Mouse (Mus musculus): Measurements from ENCODE around the gene Shc1. TPM values are rescaled to one million over a fixed set of nuclear protein-coding genes. Genes with fewer than 3 reads are reported as not detected.

Shc1 gene
- total and polyA plus RNA-seq, 3 experiments = 49.2 to 79.8 TPM; not detected in 1

DNA sequence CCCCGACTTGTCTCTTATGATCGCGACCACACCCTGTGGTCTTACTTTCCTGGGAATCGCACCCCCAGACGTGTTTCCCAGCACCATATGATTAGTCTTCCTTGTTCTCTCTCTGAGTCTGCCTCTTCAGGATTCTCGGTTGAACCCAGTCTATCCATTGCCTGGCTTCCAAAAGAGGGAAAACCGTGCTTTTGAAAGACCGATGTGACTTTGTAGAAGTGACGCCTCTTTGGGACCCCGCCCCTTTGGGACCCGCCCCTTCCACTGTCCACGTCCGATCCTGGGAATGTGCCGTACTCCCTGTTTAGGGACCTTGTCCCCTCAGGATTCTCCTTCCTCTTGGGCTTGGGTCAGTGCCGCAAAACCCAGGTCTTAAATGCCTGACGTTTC lies 613 bp downstream of the Shc1 start (continued):
- TF ChIP-seq SMC3 (IDR thresholded peaks at IDR 0.05; ENCODE audit: low read depth, low read length) (no peak), SIN3A (IDR thresholded peaks at IDR 0.05; ENCODE audit: low read length) (peak; percentile 81; the same call in 1 of the 2 replicates), POLR2AphosphoS5 (IDR thresholded peaks at IDR 0.05; ENCODE audit: borderline replicate concordance, low read depth, low read length) (no peak), TCF12 (IDR thresholded peaks at IDR 0.05; ENCODE audit: low read depth, low read length) (no peak), ZC3H11A (IDR thresholded peaks at IDR 0.05; ENCODE audit: low read depth, low read length) (no peak), EP300 (IDR thresholded peaks at IDR 0.05; ENCODE audit: low read depth in 1 of 2, low read length in 2 of 2) (no peak), USF1 (IDR thresholded peaks at IDR 0.05; ENCODE audit: low read depth, low read length) (no peak), RAD21 (IDR thresholded peaks at IDR 0.05; ENCODE audit: low read depth, low read length) (no peak), POLR2AphosphoS2 (IDR thresholded peaks at IDR 0.05; ENCODE audit: low read length) (no peak), MXI1 (IDR thresholded peaks at IDR 0.05; ENCODE audit: low read depth, low read length) (peak; percentile 51; the same call in 1 of the 2 replicates), GATA1 (IDR thresholded peaks at IDR 0.05; ENCODE audit: low read depth, low read length) (no peak)

DNA sequence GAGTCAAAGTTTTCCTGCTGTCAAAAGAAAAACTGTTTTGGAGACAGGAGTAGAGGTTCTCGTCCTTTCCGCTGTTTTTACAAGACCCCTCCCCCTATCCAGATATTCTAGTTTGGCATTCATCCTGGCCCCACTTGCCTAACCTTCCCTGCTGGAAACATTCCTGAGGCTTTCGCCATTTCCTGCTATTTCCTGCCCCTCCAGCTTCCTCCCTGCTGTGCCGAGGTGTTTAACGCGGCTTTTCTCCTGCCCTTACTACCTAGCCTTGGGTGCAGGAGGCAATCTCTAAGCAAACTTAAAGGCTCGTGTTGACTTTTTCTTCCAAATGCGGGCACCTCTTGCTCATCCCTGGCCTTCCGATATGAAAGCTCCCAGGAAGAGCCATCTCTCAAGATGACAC lies 1.3 kb downstream of the Shc1 start:
- Histone ChIP-seq H3K36me3 (ENCODE audit: control insufficient read depth in 1 of 2, insufficient read depth in 2 of 2, low read length in 2 of 2) (peaks cover 13 to 52% of the 10 kb centered on the region in 2 experiments), H3K9me3 (replicated peaks; ENCODE audit: insufficient read depth, low read length) (no peaks in the 10 kb centered on the region), H3K79me2 (ENCODE audit: control insufficient read depth, insufficient read depth, low read length, poor library complexity) (peaks cover 48% of the 10 kb centered on the region), H3K27ac (ENCODE audit: control insufficient read depth, low read depth, low read length) (no peak overlapping the region), H3K27me3 (ENCODE audit: control insufficient read depth in 1 of 2, insufficient read depth in 2 of 2, low read length in 2 of 2) (no peaks in the 10 kb centered on the region), H3K4me1 (ENCODE audit: control insufficient read depth in 1 of 2, insufficient read depth in 2 of 2, low read length in 2 of 2) (peaks cover 26 to 53% of the 10 kb centered on the region in 2 experiments), H3K4me3 (ENCODE audit: control insufficient read depth in 1 of 2, insufficient read depth in 1 of 2, low read depth in 2 of 2, low read length in 2 of 2) (peak overlapping the region; percentile 75 to 82), H3K9ac (ENCODE audit: control insufficient read depth, low read depth, low read length, poor library complexity, severe bottlenecking) (peak overlapping the region; percentile 76)
- TF ChIP-seq GABPA (IDR thresholded peaks at IDR 0.05; ENCODE audit: low read depth, low read length) (no peak), MEF2A (IDR thresholded peaks at IDR 0.05; ENCODE audit: extremely low read depth, insufficient replicate concordance, low read depth, low read length, poor library complexity, severe bottlenecking) (no peak), SIN3A (IDR thresholded peaks at IDR 0.05; ENCODE audit: low read length) (no peak)
- no peak for DNase-seq (ENCODE audit: low read depth, low spot score)

DNA sequence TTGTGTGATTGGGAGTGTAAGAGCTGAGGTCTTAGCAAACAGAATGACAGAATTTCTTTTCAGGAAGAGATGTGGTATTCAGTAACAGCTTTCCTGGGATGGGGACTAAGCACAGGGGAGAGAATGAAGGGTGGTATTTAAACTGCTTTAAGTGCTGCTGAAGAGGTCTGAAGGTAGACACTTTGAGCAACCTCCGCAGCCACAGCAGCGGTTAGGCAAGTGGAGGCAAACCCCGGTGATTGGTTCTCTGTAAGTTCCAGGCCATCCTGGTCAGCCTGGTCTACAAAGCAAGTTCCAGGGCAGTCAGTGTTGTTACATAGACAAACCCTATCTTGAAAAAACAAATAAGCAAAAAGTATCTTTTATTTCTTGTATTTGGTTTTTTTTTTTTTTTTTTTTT lies 1.7 kb downstream of the Shc1 start:
- H3K9ac ChIP-seq (ENCODE audit: control insufficient read depth, low read depth, low read length, poor library complexity, severe bottlenecking) = peak overlapping the region; percentile 76; the same call in 1 of the 2 replicates
- TF ChIP-seq TAL1 (IDR thresholded peaks at IDR 0.05; ENCODE audit: low read length) = no peak
- TF ChIP-seq MAX (IDR thresholded peaks at IDR 0.05; ENCODE audit: low read length) = no peak
- no peak for TF ChIP-seq RCOR1 (IDR thresholded peaks at IDR 0.05; ENCODE audit: low read depth, low read length)
- TF ChIP-seq RAD21 (IDR thresholded peaks at IDR 0.05; ENCODE audit: low read depth, low read length) = no peak
- no peak for TF ChIP-seq ZC3H11A (IDR thresholded peaks at IDR 0.05; ENCODE audit: low read depth, low read length)
- DNase-seq (ENCODE audit: low read depth, low spot score) = no peak
- peaks cover 48% of the 10 kb centered on the region for H3K79me2 ChIP-seq (ENCODE audit: control insufficient read depth, insufficient read depth, low read length, poor library complexity)
- H3K4me1 ChIP-seq (ENCODE audit: control insufficient read depth in 1 of 2, insufficient read depth in 2 of 2, low read length in 2 of 2) = peaks cover 27 to 57% of the 10 kb centered on the region in 2 experiments
- peaks cover 13 to 56% of the 10 kb centered on the region in 2 experiments for H3K36me3 ChIP-seq (ENCODE audit: control insufficient read depth in 1 of 2, insufficient read depth in 2 of 2, low read length in 2 of 2)
- peak overlapping the region in 1 of 2 experiments; percentile 82; a peak in 1 of 4 replicates for H3K4me3 ChIP-seq (ENCODE audit: control insufficient read depth in 1 of 2, insufficient read depth in 1 of 2, low read depth in 2 of 2, low read length in 2 of 2)
- H3K9me3 ChIP-seq (replicated peaks; ENCODE audit: insufficient read depth, low read length) = no peaks in the 10 kb centered on the region
- H3K27ac ChIP-seq (ENCODE audit: control insufficient read depth, low read depth, low read length) = no peak overlapping the region
- H3K27me3 ChIP-seq (ENCODE audit: control insufficient read depth in 1 of 2, insufficient read depth in 2 of 2, low read length in 2 of 2) = no peaks in the 10 kb centered on the region

All from MEL (cell line).